Mouse (Mus musculus) ES-Bruce4 (cell line): ENCODE data around the gene Ifit2. TPM values are rescaled to one million over a fixed set of nuclear protein-coding genes. Genes with fewer than 3 reads are reported as not detected.
A peak's percentile ranks its signal among the peaks of the same experiment; 100 is the strongest.

Experiments used
- H3K27ac ChIP-seq: 2 replicates; pipeline ENCODE4 v1.5.1; 2012; ENCODE audit warnings: low read length, inconsistent platforms; ENCODE audit not compliant: insufficient read depth
- H3K27me3 ChIP-seq: 2 replicates; pipeline ENCODE4 v1.6.1; 2012; ENCODE audit warnings: mild to moderate bottlenecking, low read length, inconsistent platforms; ENCODE audit not compliant: control insufficient read depth, poor library complexity, insufficient read depth, severe bottlenecking
- H3K36me3 ChIP-seq: 2 replicates; pipeline ENCODE4 v1.6.1; 2012; ENCODE audit warnings: inconsistent platforms, mild to moderate bottlenecking, low read length, moderate library complexity; ENCODE audit not compliant: control insufficient read depth, poor library complexity, insufficient read depth, severe bottlenecking
- H3K4me1 ChIP-seq: one replicate; pipeline ENCODE4 v1.8.1; 2011; ENCODE audit warnings: low read length; ENCODE audit not compliant: control insufficient read depth, insufficient read depth
- H3K4me3 ChIP-seq: 2 replicates; pipeline ENCODE4 v1.5.1; 2011; ENCODE audit warnings: low read depth, mild to moderate bottlenecking, low read length
- H3K9ac ChIP-seq: 2 replicates; pipeline ENCODE4 v1.6.1; 2012; ENCODE audit warnings: low read depth, mild to moderate bottlenecking, inconsistent platforms; ENCODE audit not compliant: poor library complexity, severe bottlenecking
- H3K9me3 ChIP-seq: replicated peaks from 2 replicates; pipeline ENCODE4 v1.6.1; 2012; ENCODE audit warnings: mild to moderate bottlenecking, low read length, inconsistent platforms; ENCODE audit not compliant: control insufficient read depth, poor library complexity, insufficient read depth, severe bottlenecking
- CTCF ChIP-seq: IDR thresholded peaks from one replicate; pipeline ENCODE4 v1.8.1; 2011; ENCODE audit warnings: low read depth, low read length
- EP300 ChIP-seq: IDR thresholded peaks from 2 replicates; pipeline ENCODE4 v1.6.1; 2011; ENCODE audit warnings: low read depth, low read length; ENCODE audit not compliant: insufficient read depth
- POLR2A ChIP-seq: IDR thresholded peaks from one replicate; pipeline ENCODE4 v1.8.1; 2011; ENCODE audit warnings: low read length; ENCODE audit not compliant: insufficient read depth
- polyA plus RNA-seq: library from polyadenylated mRNA; stranded (reverse); fragments of >200 nt; gene quantifications from 2 replicates; pipeline ENCODE4 v1.2.4, GENCODE M21; 2011; ENCODE audit warnings: low read depth; ENCODE audit not compliant: missing spikeins, insufficient read depth, insufficient read length

Gene Ifit2
- polyA plus RNA-seq, 1 experiment = 1.9 TPM

DNA sequence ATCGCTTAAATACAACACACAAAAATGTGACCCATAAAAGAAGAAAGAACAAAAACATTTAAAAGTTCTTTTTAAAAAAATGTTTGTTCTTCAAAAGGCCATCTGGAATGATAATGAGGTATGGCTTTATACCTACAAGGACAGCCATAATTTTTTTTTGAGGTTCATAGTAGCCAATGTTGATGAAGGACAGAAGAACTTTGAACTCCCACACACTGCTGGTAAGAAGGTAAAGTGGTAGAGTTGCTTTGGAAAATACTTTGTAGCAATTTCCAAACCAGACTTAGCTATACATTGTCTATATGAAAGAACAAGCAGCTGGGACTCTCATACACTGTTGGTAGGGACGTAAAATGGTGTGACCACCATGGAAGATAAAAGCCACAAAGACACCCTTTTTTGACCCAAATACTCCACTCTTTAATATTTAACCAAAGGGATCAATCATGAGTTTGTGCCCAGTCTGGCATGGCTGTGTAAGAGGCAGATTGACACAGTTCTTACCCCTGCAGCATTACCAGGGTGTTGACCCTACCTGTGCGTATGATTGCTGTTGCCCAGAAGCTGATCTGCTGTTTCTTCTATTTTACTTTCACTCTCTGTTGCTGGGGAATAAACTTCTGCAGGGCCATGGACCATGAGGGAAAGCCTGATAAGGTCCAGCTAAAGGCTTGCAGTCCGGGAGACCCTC lies 18.3 kb upstream of the Ifit2 start:
- Histone ChIP-seq H3K9me3 (peaks cover 7% of the 10 kb centered on the region; the same call in 1 of the 2 replicates), H3K27me3 (no peaks in the 10 kb centered on the region), H3K27ac (no peak overlapping the region), H3K4me3 (no peak overlapping the region), H3K36me3 (no peaks in the 10 kb centered on the region), H3K4me1 (no peaks in the 10 kb centered on the region), H3K9ac (no peak overlapping the region)
- TF ChIP-seq POLR2A (no peak), CTCF (no peak), EP300 (no peak)

DNA sequence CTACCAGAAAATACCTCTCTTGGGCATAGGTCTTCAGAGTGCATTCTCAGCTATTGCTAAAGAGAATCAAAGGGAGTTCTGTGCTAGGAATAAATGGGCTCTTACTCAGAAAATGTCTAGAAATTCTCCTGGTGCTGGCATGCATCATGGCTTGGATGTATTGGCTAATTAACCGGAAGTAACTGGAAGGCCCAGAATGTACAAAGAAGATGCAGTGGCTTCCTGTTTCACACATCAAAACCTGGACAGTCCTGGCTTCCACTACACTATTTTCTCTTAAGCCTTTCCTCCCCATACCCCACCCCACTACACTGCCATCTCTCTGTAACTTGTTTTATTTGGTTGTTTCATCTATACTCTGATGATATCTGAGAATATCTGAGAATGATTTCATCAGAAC lies 11.1 kb upstream of the Ifit2 start:
- H3K27ac ChIP-seq = no peak overlapping the region
- H3K9me3 ChIP-seq = no peaks in the 10 kb centered on the region
- H3K36me3 ChIP-seq = no peaks in the 10 kb centered on the region
- no peak for TF ChIP-seq CTCF
- TF ChIP-seq EP300 = no peak
- TF ChIP-seq POLR2A = no peak
- H3K4me3 ChIP-seq = no peak overlapping the region
- no peaks in the 10 kb centered on the region for H3K4me1 ChIP-seq
- no peaks in the 10 kb centered on the region; the same call in 1 of the 2 replicates for H3K27me3 ChIP-seq
- no peak overlapping the region for H3K9ac ChIP-seq

GRCm38 (mm10) chr19:34546211-34546610 lies 4.3 kb upstream of the Ifit2 start:
- Histone ChIP-seq H3K27ac (no peak overlapping the region), H3K9me3 (no peaks in the 10 kb centered on the region), H3K4me1 (no peaks in the 10 kb centered on the region), H3K9ac (no peak overlapping the region), H3K4me3 (no peak overlapping the region), H3K36me3 (no peaks in the 10 kb centered on the region), H3K27me3 (no peaks in the 10 kb centered on the region; the same call in 1 of the 2 replicates)
- TF ChIP-seq EP300 (no peak), CTCF (no peak), POLR2A (no peak)

DNA sequence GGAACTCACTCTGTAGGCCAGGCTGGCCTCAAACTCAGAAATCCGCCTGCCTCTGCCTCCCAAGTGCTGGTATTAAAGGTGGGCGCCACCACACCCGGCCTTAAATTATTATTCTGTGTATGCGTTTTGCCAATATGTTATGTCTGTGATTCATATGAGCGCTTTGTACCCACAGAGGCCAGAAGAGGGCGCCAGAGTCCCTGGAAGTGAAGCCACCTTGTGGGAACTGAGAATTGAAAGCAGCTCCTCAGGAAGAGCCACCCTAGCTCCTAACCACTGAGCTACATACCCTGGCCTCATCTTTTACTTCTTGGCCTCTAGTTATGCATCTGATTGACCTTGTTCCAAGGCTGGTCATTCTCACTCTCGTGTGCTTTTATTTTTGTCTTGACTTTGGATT lies 2.5 kb upstream of the Ifit2 start:
- Histone ChIP-seq H3K27me3 (no peaks in the 10 kb centered on the region; the same call in 1 of the 2 replicates), H3K4me3 (no peak overlapping the region), H3K36me3 (no peaks in the 10 kb centered on the region), H3K4me1 (no peaks in the 10 kb centered on the region), H3K9me3 (no peaks in the 10 kb centered on the region), H3K9ac (no peak overlapping the region), H3K27ac (no peak overlapping the region)
- TF ChIP-seq CTCF (peak; percentile 80), POLR2A (no peak)

GRCm38 (mm10) chr19:34550205-34550533 lies 325 bp upstream of the Ifit2 start:
- H3K9ac ChIP-seq = 0 out of 2 replicates have a peak overlapping the region, but pooled peaks have one; percentile 41
- H3K27ac ChIP-seq = no peak overlapping the region
- TF ChIP-seq POLR2A (no peak), EP300 (no peak), CTCF (no peak)

DNA sequence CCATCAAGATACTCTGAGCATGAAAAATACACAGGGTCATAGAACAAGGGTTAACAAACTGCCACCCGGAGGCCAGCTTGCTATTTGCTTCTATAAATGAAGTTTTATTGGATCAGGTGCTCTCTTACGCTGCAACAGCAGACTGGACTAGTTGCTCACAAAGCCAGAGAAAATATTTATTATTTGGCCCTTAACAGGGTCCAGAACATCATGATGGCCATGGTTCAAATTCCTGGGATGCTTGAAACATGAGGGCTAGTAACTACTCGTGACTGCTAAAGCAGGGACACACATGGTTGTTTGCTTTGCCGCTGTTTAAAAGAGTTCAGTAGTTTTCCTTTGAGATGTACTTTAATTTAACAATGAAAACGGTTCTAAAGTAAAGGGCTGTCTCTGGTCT lies 1.5 kb downstream of the Ifit2 start:
- Histone ChIP-seq H3K9ac (no peak overlapping the region), H3K4me3 (no peak overlapping the region), H3K36me3 (no peaks in the 10 kb centered on the region), H3K4me1 (no peaks in the 10 kb centered on the region), H3K9me3 (no peaks in the 10 kb centered on the region), H3K27ac (no peak overlapping the region), H3K27me3 (no peaks in the 10 kb centered on the region; the same call in 1 of the 2 replicates)
- TF ChIP-seq CTCF = no peak
- TF ChIP-seq POLR2A = no peak
- TF ChIP-seq EP300 = no peak

More at GRCm38 (mm10) chr19:34550205-34550533, 325 bp upstream of the Ifit2 start:
- no peaks in the 10 kb centered on the region for H3K4me1 ChIP-seq
- no peaks in the 10 kb centered on the region for H3K36me3 ChIP-seq
- no peaks in the 10 kb centered on the region for H3K9me3 ChIP-seq
- no peaks in the 10 kb centered on the region; the same call in 1 of the 2 replicates for H3K27me3 ChIP-seq
- H3K4me3 ChIP-seq = no peak overlapping the region
